Mouse (Mus musculus) thymus, adult 2 months (tissue): Measurements from ENCODE around the gene Mettl17.

Experiments used
- CTCF ChIP-seq: fragments of 200-500 bp; IDR thresholded peaks from 2 replicates; pipeline ENCODE4 v1.5.1; 2012; ENCODE audit warnings: mild to moderate bottlenecking, control low read depth, low read length, moderate library complexity, borderline replicate concordance; ENCODE audit not compliant: control insufficient read depth, poor library complexity, insufficient read depth; ENCODE audit errors: extremely low read depth
- POLR2A ChIP-seq: fragments of 200-500 bp; IDR thresholded peaks from 2 replicates; pipeline ENCODE4 v1.6.1; 2012; ENCODE audit warnings: mild to moderate bottlenecking, low read length, control low read depth, moderate library complexity; ENCODE audit not compliant: control insufficient read depth, poor library complexity, insufficient read depth; ENCODE audit errors: extremely low read depth

DNA sequence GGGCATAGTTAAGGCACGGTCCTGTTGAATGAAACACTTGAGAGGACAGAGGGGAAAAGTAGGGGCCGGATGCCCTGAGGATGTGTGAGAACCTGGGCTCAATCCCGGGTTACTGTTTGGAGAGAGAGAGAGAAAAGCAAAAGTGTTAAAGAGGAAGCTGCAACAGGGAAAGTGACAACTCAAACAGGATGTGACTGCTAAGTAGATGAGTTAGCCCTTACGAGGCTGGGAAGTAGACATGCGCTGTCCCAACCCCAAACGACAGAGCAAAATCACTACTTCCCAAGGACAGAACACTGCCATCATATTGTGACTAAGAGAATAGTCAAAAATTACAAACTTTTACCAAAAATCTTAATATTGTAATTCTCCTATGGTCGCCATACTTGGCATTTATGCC is 57.6 kb downstream of the Mettl17 start:
- TF ChIP-seq POLR2A (no peak), CTCF (no peak)
